Mouse (Mus musculus): ENCODE measurements around the gene Olfr1100. TPM values are rescaled to one million over a fixed set of nuclear protein-coding genes. Genes with fewer than 3 reads are reported as not detected.

The Olfr1100 gene
- not detected for polyA plus RNA-seq (2017; shearing (Covaris generic))

DNA sequence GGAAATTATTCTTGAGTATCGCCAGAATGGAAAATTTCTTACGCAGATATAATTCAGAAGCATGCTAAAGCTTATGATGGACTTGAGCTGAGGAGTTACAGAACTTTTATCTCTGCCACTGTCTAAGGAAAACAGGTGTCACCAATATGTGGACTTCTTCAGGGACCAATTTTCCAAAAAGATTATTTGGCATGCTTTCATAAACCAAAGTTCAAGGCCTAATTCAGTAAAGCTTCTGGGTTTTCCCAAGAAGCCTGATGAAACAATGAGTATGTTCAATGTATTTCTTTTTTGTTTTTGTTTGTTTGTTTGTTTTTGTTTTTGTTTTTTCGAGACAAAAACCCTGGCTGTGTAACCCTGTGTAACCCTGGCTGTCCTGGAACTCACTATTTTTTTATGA lies at the start of gene Olfr1100:
Gene Olfr1100 (minus strand): TSS at position 101 of the 400 bp plus-strand sequence.
- ATAC-seq = no peak

DNA sequence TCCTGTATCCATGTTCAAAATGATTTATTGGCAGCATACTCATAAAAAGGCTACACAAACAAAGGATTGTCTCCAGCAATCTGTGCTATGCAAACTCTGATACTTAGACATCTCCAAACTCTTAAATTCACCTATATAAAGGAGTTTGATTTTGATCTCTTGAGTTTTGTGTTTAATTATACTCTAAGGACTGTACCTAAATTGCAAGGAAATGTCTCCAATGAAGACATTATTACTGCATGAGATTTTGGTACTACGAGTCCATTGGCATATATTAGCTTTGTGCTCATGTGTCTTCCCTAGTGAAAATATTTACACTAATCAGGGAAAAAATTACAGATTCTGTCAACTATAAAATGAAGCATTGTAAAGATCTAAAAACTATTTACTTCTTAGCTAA lies 47.2 kb upstream of the Olfr1100 start, which contains the start of gene Olfr1104:
Gene Olfr1104 (minus strand): TSS at position 101 of the 400 bp plus-strand sequence.
- no peak for ATAC-seq

DNA sequence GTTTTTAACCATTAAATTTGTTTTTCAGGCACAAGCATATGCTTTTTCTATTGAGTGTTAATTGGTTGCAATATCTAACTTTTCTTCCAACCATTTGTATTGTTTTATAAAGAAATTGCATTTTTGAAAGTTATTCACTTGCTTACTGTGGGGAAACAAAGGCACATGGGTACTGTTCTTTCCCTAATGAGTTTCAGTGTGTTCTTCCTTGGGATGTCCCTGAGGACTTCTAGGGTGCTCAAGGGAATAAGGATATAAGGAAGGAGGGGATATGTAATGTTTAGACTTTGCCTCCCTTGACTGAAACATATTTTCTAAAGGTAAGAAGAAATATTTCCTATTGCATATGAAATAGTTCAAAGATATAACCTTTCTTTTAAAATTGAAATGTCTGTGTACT lies 18.3 kb upstream of the Olfr1100 start, which contains the start of gene Olfr1102:
Gene Olfr1102 (plus strand): TSS at position 301 of the 400 bp plus-strand sequence.
- ATAC-seq = no peak

DNA sequence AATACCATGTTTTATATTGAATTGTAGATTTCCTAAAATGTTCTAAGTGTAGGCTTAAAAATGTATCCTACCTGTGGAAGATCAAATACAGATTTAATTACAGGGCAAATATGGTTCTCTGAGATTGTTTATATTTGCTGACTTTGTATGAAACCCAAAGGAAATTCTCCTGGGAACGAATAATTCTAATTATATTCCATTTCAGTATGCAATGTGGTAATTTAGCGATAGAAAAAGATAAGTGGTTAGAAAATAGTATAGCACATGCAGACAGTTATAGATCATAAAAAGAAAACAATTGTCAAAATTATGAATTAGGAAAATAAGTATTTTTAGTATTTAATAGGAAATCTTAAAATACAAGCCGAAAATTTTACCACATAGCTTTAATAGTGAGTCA lies 11.4 kb upstream of the Olfr1100 start, which contains the start of gene Olfr1101:
Gene Olfr1101 (minus strand): TSS at position 101 of the 400 bp plus-strand sequence.
- ATAC-seq = no peak

DNA sequence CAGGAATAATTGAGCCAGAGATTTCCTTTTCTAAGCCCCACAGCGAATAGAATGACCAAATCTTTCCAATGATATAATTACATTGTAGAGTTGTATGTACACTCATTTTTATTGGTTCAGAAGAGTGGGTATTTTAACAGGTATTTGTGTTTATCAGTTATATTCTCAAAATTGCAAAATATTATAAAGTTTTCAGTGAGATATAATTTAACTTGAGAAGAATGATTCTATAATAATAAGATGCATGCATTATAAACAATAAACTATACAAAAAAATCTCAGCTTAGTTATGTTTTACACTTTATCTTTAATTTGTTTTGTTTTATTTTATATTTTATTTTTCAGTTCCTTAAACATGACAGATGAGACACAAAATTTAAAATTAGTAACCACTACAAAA lies 19.2 kb downstream of the Olfr1100 start, which contains the start of gene Olfr1099:
Gene Olfr1099 (minus strand): TSS at position 101 of the 400 bp plus-strand sequence.
- no peak for ATAC-seq

DNA sequence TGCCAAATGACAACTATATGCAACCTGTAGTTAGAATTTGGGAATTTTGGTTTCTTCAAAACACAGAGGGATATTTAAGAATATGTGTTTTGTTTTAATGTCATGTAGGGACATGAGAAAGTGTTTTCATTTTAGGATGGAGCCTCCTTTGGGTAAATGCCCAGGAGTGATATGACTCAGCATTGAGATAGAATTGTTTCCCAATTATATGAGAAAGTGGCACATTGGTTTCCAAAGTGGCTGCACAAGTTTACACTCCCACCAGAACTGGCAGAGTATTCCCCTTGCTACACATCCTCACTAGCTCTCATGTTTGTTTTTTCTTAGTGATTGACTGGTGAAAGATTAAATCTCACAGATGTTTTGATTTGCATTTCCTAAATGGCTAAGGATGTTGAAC lies 53.2 kb downstream of the Olfr1100 start:
- ATAC-seq = no peak

Other genes starting within 250 kb of the Olfr1100 start
- gene Olfr1089, start 246.3 kb downstream of the Olfr1100 start, polyA plus RNA-seq (2017; shearing (Covaris generic)) = not detected
- not detected for gene Olfr1090, start 221.0 kb downstream of the Olfr1100 start, polyA plus RNA-seq (2017; shearing (Covaris generic))
- not detected for gene Olfr1093, start 197.5 kb downstream of the Olfr1100 start, polyA plus RNA-seq (2017; shearing (Covaris generic))
- not detected for gene Olfr141, start 169.9 kb downstream of the Olfr1100 start, polyA plus RNA-seq (2017; shearing (Covaris generic))
- gene Olfr1094, start 155.3 kb downstream of the Olfr1100 start, polyA plus RNA-seq (2017; shearing (Covaris generic)) = not detected
- not detected for gene Olfr1095, start 128.3 kb downstream of the Olfr1100 start, polyA plus RNA-seq (2017; shearing (Covaris generic))
- not detected for gene Gm13723, start 105.2 kb downstream of the Olfr1100 start, polyA plus RNA-seq (2017; shearing (Covaris generic))
- gene Olfr1097, start 87.7 kb downstream of the Olfr1100 start, polyA plus RNA-seq (2017; shearing (Covaris generic)) = not detected
- not detected for gene Olfr1098, start 55.4 kb downstream of the Olfr1100 start, polyA plus RNA-seq (2017; shearing (Covaris generic))
- gene Olfr1099, start 19.3 kb downstream of the Olfr1100 start, polyA plus RNA-seq (2017; shearing (Covaris generic)) = not detected
- not detected for gene Olfr1101, start 11.3 kb upstream of the Olfr1100 start, polyA plus RNA-seq (2017; shearing (Covaris generic))
- gene Olfr1102, start 18.4 kb upstream of the Olfr1100 start, polyA plus RNA-seq (2017; shearing (Covaris generic)) = not detected
- gene Olfr1104, start 47.1 kb upstream of the Olfr1100 start, polyA plus RNA-seq (2017; shearing (Covaris generic)) = not detected
- not detected for gene Olfr1105, start 56.6 kb upstream of the Olfr1100 start, polyA plus RNA-seq (2017; shearing (Covaris generic))
- not detected for gene Olfr1106, start 72.3 kb upstream of the Olfr1100 start, polyA plus RNA-seq (2017; shearing (Covaris generic))
- not detected for gene Olfr1107, start 95.9 kb upstream of the Olfr1100 start, polyA plus RNA-seq (2017; shearing (Covaris generic))
- not detected for gene Olfr1109, start 116.1 kb upstream of the Olfr1100 start, polyA plus RNA-seq (2017; shearing (Covaris generic))
- gene Olfr259, start 134.6 kb upstream of the Olfr1100 start, polyA plus RNA-seq (2017; shearing (Covaris generic)) = not detected
- gene Olfr1110, start 160.3 kb upstream of the Olfr1100 start, polyA plus RNA-seq (2017; shearing (Covaris generic)) = not detected
- gene Olfr1111, start 172.7 kb upstream of the Olfr1100 start, polyA plus RNA-seq (2017; shearing (Covaris generic)) = not detected
- not detected for gene Olfr1112, start 207.8 kb upstream of the Olfr1100 start, polyA plus RNA-seq (2017; shearing (Covaris generic))
- gene Olfr1113, start 229.0 kb upstream of the Olfr1100 start, polyA plus RNA-seq (2017; shearing (Covaris generic)) = not detected

All from inflammation-experienced regulatory T-cells, adult 6 months (primary cell).